11 mouse cellular contexts compared by ENCODE assay signal in genomic region chr17:13092100-13092764, GRCm38 (mm10). TPM values are rescaled to one million over a fixed set of nuclear protein-coding genes. Genes with fewer than 3 reads are reported as not detected.
"Had no signal": no experiment of that assay in that cellular context is flagged by ENCODE, and none has a peak within 500 bp of the region (broad histone marks: within the 10 kb centered on the region; RNA-seq: fewer than 3 reads in every experiment).

No protein-coding gene starts in this region.

RNA-seq across cellular contexts. Expression of gene Tcp10b, which starts 31.3 kb away (rescaled TPM):
- polyA plus RNA-seq: liver, embryonic 16.5 days; lung, embryonic 14.5 days; neural tube, embryonic 12.5 days; small intestine, adult 2 months had no signal

RNA-seq across cellular contexts. Expression of gene Unc93a, which starts 39.4 kb away (rescaled TPM):
- polyA plus RNA-seq: liver, embryonic 16.5 days; lung, embryonic 14.5 days; lung, embryonic 16.5 days; midbrain, embryonic 10.5 days; midbrain, embryonic 15.5 days; neural tube, embryonic 12.5 days; neural tube, embryonic 14.5 days; stomach, embryonic 14.5 days; stomach, embryonic 16.5 days had no signal

RNA-seq across cellular contexts. Expression of gene Gpr31b, which starts 40.1 kb away (rescaled TPM):
- polyA plus RNA-seq: liver, embryonic 16.5 days; lung, embryonic 14.5 days; lung, embryonic 16.5 days; midbrain, embryonic 10.5 days; midbrain, postnatal 0 days; neural tube, embryonic 12.5 days; neural tube, embryonic 14.5 days; stomach, embryonic 16.5 days had no signal
